Mouse (Mus musculus) forebrain, embryonic 12.5 days (tissue): ENCODE measurements at regions not wholly inside any gene's neighbourhood (a gene's known extent, or its start where the extent isn't known, plus 50 kb on each side); places are given as distances from the start of the nearest gene placed in this dataset.
A peak's percentile ranks its signal among the peaks of the same experiment; 100 is the strongest.

Experiments used
- ATAC-seq: fragments of 200-750 bp; cut with Nextera tagmentation; 2 replicates; pipeline ENCODE4 v1.8.0; 2017; ENCODE audit warnings: moderate TSS enrichment; ENCODE audit not compliant: low FRiP score
- H3K27ac ChIP-seq: fragments of 300-500 bp; sonication (generic); 2 replicates; pipeline ENCODE4 v1.5.1; 2016; ENCODE audit warnings: mild to moderate bottlenecking
- H3K27me3 ChIP-seq: fragments of 300-500 bp; sonication (generic); 2 replicates; pipeline ENCODE4 v1.6.1; 2016; ENCODE audit warnings: mild to moderate bottlenecking
- H3K36me3 ChIP-seq: fragments of 300-500 bp; sonication (generic); replicated peaks from 2 replicates; pipeline ENCODE4 v1.6.1; 2016; ENCODE audit warnings: mild to moderate bottlenecking
- H3K4me1 ChIP-seq: fragments of 300-500 bp; sonication (generic); 2 replicates; pipeline ENCODE4 v1.6.1; 2016
- H3K4me2 ChIP-seq: fragments of 300-500 bp; sonication (generic); 2 replicates; pipeline ENCODE4 v1.6.1; 2016; ENCODE audit warnings: mild to moderate bottlenecking, moderate library complexity
- H3K4me3 ChIP-seq: fragments of 300-500 bp; sonication (generic); replicated peaks from 2 replicates; pipeline ENCODE4 v1.5.1; 2016; ENCODE audit warnings: mild to moderate bottlenecking
- H3K9ac ChIP-seq: fragments of 300-500 bp; sonication (generic); 2 replicates; pipeline ENCODE4 v1.6.1; 2016; ENCODE audit warnings: mild to moderate bottlenecking
- H3K9me3 ChIP-seq: fragments of 300-500 bp; sonication (generic); 2 replicates; pipeline ENCODE4 v1.6.1; 2016
- WGBS: fragments of 180-500 bp; shearing (Covaris S2); methylation state at CpG from one replicate; pipeline ENCODE4 v1.1.7; 2016; 5-methylcytosine and 5-hydroxymethylcytosine counted together

DNA sequence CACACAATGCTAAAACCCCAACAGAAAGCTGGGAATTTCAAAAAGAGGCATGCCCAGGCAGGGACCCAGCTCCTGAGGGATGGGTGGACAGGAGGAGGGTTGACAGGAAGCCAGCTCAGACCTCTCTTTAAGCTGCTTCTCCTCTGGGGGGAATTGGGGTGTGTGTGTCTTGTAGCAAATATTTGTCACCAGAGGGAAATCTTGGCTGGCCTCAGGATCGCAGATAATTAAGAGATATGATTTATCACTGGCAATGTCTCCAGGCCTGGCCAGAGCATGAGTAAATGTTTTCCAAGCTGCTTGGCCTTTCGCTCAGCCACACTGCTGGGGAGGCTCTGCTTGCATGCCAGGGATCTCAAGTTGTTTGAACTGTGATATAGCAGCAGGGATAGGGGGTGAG, 189.6 kb upstream of the Klf4 start:
- Histone ChIP-seq H3K4me2 (no peak overlapping the region), H3K4me1 (peaks cover 3% of the 10 kb centered on the region; the same call in 1 of the 2 replicates), H3K27ac (no peak overlapping the region), H3K9ac (no peak overlapping the region), H3K36me3 (no peaks in the 10 kb centered on the region), H3K9me3 (no peaks in the 10 kb centered on the region), H3K27me3 (no peaks in the 10 kb centered on the region), H3K4me3 (no peak overlapping the region)
- ATAC-seq = no peak
- 81% methylated on average over 2 of the region's 2 CpGs for WGBS

DNA sequence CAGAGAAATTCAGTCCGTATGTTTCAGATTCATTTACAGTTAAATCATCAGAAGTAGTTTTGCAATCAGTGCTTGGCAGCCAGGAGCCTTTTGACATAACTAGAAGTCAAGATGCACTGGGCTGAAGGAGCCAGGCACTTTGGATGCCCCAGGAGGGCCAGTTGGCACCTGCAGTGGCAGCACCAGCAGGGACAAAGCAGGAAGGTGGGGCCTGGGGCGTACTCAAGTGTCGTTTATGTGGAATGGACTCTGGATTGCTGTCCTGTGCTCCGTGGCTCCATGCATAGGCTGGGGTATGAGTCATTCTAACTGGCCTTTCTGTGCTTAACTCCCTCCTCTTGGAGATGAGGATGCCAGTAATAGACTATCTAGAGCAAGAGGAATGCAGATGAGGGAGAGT, 186.2 kb upstream of the Klf4 start:
- Histone ChIP-seq H3K9ac (no peak overlapping the region), H3K36me3 (no peaks in the 10 kb centered on the region), H3K4me3 (no peak overlapping the region), H3K4me2 (no peak overlapping the region), H3K27me3 (no peaks in the 10 kb centered on the region), H3K27ac (no peak overlapping the region), H3K9me3 (no peaks in the 10 kb centered on the region), H3K4me1 (peaks cover 3% of the 10 kb centered on the region; the same call in 1 of the 2 replicates)
- WGBS = 85% methylated on average over 4 of the region's 4 CpGs
- ATAC-seq = no peak

DNA sequence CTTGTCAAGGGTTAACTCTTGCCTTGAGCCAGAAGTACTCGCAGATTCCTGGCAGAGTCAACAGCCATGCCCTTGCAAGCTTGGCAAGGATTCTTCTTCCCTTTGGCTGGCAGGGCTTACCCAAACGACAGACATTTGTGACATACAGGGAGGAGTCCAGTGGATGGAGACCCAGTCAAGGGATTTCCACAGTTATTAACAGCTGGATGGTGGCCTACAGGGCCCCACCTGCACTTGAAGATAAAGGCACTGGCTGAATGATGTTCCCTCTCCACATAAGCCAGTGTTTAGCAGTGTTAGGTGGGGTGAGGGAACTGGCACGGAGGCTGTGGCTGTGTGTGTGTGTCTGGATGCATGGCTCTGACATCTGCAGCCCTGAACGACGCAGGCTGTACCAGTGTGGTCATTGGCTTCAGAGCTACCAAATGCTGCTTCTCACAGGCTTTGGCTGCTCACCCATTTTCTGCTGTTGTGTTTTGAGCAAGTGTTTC, 183.9 kb upstream of the Klf4 start:
- no peaks in the 10 kb centered on the region for H3K36me3 ChIP-seq
- H3K9ac ChIP-seq = no peak overlapping the region
- no peaks in the 10 kb centered on the region for H3K9me3 ChIP-seq
- H3K4me1 ChIP-seq = peaks cover 5% of the 10 kb centered on the region; the same call in 1 of the 2 replicates
- WGBS = 87% methylated on average over 5 of the region's 5 CpGs
- H3K4me2 ChIP-seq = no peak overlapping the region
- H3K27me3 ChIP-seq = no peaks in the 10 kb centered on the region
- H3K4me3 ChIP-seq = no peak overlapping the region
- H3K27ac ChIP-seq = no peak overlapping the region
- ATAC-seq = no peak

DNA sequence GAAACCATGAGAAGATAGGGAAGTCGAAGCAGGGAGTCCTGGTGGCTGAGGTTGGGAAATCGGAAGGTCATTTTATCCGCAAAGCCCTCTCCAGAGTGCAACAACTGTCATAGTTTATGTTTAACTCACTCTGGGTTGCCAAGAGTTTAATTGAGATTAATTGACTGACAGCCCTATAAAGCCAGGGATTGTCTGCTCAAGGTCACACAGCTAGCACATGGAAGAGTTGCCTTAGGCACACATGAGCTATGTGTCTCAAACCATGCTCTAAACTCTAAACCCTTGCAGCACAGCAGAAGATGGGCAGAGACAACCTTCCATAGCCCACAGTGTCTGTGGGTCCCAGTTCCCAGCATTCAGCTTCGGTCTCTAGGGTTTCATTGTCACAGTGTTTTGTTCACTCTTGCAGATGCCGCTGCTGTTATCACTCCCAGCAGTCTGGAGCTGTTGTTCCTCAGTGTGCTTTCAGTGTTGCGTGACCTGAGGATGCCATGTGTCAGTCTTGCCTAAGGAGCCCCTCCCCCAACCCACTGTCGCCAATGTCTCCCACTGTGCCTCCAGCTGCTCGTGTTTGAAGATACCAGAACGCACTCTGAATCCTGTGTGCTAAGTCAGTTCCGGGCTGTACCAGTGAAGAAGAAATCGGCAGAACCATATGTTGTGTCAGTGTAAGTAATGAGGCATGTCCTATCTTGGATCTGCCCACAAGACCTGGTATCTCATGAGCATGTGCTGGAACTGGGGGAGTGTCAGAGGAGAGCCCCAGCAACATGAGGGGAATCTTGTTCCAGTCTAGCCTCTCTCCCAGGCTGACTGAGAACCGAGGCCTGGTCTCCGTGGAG, 179.5 kb upstream of the Klf4 start:
- WGBS = 72% methylated on average over 13 of the region's 13 CpGs
- H3K9me3 ChIP-seq = no peaks in the 10 kb centered on the region
- H3K4me2 ChIP-seq = no peak overlapping the region
- no peaks in the 10 kb centered on the region for H3K27me3 ChIP-seq
- peak; percentile 39; the same call in 1 of the 2 replicates for ATAC-seq
- H3K4me3 ChIP-seq = no peak overlapping the region
- no peaks in the 10 kb centered on the region for H3K36me3 ChIP-seq
- no peak overlapping the region for H3K9ac ChIP-seq
- H3K27ac ChIP-seq = no peak overlapping the region
- H3K4me1 ChIP-seq = peaks cover 5% of the 10 kb centered on the region; the same call in 1 of the 2 replicates

DNA sequence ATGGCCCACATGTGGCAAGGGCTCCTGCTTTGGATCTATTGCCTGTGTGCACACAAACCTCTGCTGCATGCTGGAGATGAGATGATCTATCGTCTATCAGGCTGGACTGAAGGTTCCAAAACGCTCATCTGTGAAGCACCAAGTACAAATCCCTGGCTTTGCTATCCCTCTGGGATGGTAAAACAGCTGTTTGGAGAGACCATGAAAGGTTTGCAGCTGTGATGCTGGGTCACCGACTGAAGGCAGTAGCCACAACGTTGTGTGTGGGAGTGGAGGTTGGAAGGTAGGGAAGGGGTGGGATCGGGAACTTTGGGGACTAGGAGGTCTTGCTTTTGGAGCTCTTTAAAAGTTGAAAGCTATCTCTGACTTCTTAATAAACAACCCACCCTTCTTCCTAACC, 178.2 kb upstream of the Klf4 start:
- Histone ChIP-seq H3K4me3 (no peak overlapping the region), H3K9me3 (no peaks in the 10 kb centered on the region), H3K9ac (no peak overlapping the region), H3K4me1 (peaks cover 5% of the 10 kb centered on the region; the same call in 1 of the 2 replicates), H3K36me3 (no peaks in the 10 kb centered on the region), H3K4me2 (no peak overlapping the region), H3K27me3 (no peaks in the 10 kb centered on the region), H3K27ac (no peak overlapping the region)
- ATAC-seq = no peak
- 91% methylated on average over 5 of the region's 5 CpGs for WGBS

DNA sequence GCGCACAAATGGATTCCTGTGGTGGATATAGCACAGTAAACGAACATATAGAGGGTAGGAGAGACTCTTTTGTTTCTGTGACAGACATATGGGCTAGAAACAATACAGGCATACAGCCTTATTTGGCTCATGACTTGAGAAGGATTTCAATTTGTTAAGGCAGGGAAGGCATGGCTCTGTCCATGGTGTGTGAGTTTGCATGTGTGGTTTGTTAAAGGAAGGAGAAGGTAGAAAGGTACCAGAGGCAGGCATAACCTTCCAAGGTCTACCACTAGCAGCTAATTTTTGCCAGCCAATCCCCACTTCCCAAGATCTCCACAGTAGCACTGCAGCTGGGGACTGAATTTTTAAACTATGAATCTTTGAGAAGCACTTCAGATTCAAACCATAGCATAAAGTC, 176.5 kb upstream of the Klf4 start:
- 71% methylated on average over 2 of the region's 2 CpGs for WGBS

DNA sequence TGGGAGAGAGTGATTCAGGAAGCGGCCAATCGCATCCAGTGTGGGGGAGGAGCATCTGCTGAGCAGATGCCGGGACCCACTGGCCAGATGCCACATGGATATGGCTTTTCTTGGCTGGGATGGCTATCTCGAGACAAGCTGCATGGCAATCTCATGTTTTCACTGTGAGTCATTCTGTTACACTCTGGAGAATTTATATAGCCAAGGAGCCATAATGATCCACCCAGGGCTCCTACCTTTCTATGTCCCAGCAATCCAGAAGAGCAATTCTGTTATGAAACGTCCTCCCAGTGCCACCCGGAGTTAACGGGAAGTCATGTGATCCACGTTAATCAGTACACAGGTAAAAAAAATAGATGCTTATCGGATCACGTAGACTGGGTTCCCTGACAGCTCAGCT, 175.7 kb upstream of the Klf4 start:
- 89% methylated on average over 10 of the region's 10 CpGs for WGBS
- Histone ChIP-seq H3K27ac (no peak overlapping the region), H3K36me3 (no peaks in the 10 kb centered on the region), H3K27me3 (no peaks in the 10 kb centered on the region), H3K9ac (no peak overlapping the region), H3K4me1 (peaks cover 5% of the 10 kb centered on the region; the same call in 1 of the 2 replicates), H3K9me3 (no peaks in the 10 kb centered on the region), H3K4me3 (no peak overlapping the region), H3K4me2 (no peak overlapping the region)
- no peak for ATAC-seq

More for the DNA sequence above, 176.5 kb upstream of the Klf4 start:
- no peak for ATAC-seq
- no peak overlapping the region for H3K9ac ChIP-seq
- no peak overlapping the region for H3K4me2 ChIP-seq
- no peak overlapping the region for H3K4me3 ChIP-seq
- no peaks in the 10 kb centered on the region for H3K36me3 ChIP-seq
- H3K4me1 ChIP-seq = peaks cover 5% of the 10 kb centered on the region; the same call in 1 of the 2 replicates
- H3K27me3 ChIP-seq = no peaks in the 10 kb centered on the region
- no peaks in the 10 kb centered on the region for H3K9me3 ChIP-seq
- no peak overlapping the region for H3K27ac ChIP-seq

DNA sequence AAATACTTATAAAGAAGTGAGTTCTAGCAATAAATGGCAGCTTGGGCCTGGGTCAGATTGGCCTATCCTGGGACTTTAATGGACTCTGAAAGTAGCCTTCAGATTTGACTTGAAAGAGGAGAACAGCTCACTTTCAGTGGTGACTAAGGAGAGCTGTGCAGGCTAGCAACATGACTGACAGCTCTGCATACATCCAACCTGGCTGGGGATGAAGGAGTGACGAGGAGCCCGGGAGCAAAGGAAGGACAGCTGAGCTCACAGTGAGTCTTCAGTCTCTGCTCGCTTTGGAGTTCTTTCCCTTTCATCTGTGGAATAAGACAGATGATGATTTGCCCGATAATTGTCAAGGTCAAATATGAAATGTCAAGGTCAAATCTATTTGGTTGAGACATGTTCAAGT, 172.7 kb upstream of the Klf4 start:
- no peak overlapping the region for H3K27ac ChIP-seq
- ATAC-seq = no peak
- no peaks in the 10 kb centered on the region for H3K4me1 ChIP-seq
- no peak overlapping the region for H3K9ac ChIP-seq
- H3K36me3 ChIP-seq = no peaks in the 10 kb centered on the region
- 87% methylated on average over 4 of the region's 4 CpGs for WGBS
- no peaks in the 10 kb centered on the region for H3K9me3 ChIP-seq
- no peak overlapping the region for H3K4me3 ChIP-seq
- H3K4me2 ChIP-seq = no peak overlapping the region
- H3K27me3 ChIP-seq = no peaks in the 10 kb centered on the region

DNA sequence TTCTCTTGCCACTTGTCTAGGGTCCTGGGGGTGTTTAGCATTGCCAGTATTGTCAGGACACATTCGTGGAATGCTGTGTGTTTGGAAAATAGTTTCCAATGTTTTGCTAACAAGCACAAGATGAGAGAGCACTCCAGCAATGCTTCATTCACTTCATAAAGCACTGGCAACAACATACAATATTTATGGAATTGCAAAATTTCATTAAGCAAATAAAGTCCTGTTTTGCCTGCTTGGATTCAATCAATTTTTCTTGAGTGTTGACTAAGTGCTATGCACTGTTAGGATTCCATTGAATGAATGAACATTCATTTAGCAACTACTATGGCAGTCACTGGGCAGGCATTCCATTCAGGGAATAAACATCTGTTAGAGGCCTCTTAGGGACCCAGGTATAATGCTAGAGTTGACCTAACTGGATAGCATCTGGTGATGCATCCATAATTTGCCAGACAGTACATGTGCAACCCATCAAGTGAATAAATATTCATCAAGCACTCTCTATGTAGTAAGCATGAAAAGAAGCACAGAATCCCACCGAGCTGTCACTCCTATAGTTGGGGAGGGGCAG, 171.2 kb upstream of the Klf4 start:
- H3K9ac ChIP-seq = no peak overlapping the region
- no peaks in the 10 kb centered on the region for H3K36me3 ChIP-seq
- H3K27ac ChIP-seq = no peak overlapping the region
- no peak overlapping the region for H3K4me2 ChIP-seq
- no peak for ATAC-seq
- no peak overlapping the region for H3K4me3 ChIP-seq
- no peaks in the 10 kb centered on the region for H3K9me3 ChIP-seq
- no peaks in the 10 kb centered on the region for H3K27me3 ChIP-seq
- no peaks in the 10 kb centered on the region for H3K4me1 ChIP-seq
- WGBS = 81% methylated on average over 2 of the region's 2 CpGs

DNA sequence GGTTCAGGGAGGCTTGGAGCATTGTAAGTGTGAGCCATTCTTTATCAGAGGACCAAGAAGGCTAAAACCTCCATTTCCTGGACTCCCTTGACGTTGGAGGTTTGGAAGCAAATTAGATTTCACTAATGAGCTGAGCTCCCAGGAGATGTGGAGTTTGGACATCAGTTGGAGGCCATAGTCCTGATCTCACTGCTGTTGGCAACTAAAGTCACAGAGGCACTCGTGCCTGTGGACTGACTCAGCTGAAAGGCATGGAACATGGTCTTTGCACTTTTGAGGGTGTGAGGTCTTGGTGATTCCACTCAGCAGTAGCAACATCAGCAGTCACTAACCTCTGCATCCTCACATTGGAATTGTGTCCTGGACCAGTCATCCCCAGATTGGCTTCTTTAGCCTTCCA, 169.1 kb upstream of the Klf4 start:
- Histone ChIP-seq H3K4me3 (no peak overlapping the region), H3K9me3 (no peaks in the 10 kb centered on the region), H3K27me3 (no peaks in the 10 kb centered on the region), H3K4me1 (peaks cover 4% of the 10 kb centered on the region; the same call in 1 of the 2 replicates), H3K36me3 (no peaks in the 10 kb centered on the region), H3K9ac (no peak overlapping the region), H3K27ac (no peak overlapping the region), H3K4me2 (no peak overlapping the region)
- WGBS = 65% methylated on average over 2 of the region's 2 CpGs
- no peak for ATAC-seq

DNA sequence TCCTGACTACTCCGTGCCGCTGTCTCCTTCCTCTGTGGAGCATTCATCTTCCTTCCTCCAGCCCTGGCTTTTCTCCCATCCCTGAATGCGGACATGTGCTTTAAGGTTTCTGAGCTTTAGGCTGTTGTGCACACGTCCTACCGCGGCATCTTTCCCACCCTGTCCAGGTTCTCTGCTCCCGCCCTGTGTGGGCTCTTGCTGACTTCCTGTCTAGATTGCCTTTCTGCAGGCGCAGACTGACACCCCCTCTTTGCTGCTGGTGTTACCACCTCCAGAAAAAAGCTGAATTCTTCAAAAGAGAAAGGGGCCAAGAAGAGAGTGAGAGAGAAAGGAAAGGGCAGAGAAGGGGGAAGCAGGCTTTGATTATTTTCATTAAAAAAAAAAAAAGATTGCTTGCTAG, 167.7 kb upstream of the Klf4 start:
- 76% methylated on average over 8 of the region's 8 CpGs for WGBS
- H3K27ac ChIP-seq = no peak overlapping the region
- H3K4me2 ChIP-seq = no peak overlapping the region
- no peaks in the 10 kb centered on the region for H3K27me3 ChIP-seq
- H3K4me1 ChIP-seq = peaks cover 4% of the 10 kb centered on the region; the same call in 1 of the 2 replicates
- H3K36me3 ChIP-seq = no peaks in the 10 kb centered on the region
- H3K9me3 ChIP-seq = no peaks in the 10 kb centered on the region
- H3K9ac ChIP-seq = no peak overlapping the region
- ATAC-seq = no peak
- no peak overlapping the region for H3K4me3 ChIP-seq

DNA sequence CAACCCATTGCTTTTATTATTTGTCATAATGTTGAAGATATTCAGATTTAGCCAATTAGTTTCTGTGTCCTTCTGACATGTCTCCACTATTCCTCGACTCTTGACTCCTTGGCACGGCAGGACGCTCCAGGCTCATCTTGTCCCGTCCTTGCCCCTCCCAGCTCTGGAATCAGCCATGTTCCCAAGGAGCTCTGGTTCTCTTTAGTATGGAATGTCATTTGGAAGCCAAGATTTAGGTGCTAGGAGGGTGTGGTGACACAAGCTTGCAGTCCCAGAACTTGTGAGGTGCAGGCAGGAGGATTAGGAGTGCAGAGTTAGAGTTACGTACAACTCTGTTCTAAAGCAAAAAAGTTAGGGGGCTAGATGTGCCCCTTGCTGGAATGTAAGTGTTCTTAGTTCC, 166.9 kb upstream of the Klf4 start:
- Histone ChIP-seq H3K9me3 (no peaks in the 10 kb centered on the region), H3K27me3 (no peaks in the 10 kb centered on the region), H3K4me3 (no peak overlapping the region), H3K36me3 (no peaks in the 10 kb centered on the region), H3K9ac (no peak overlapping the region), H3K4me1 (peaks cover 4% of the 10 kb centered on the region; the same call in 1 of the 2 replicates), H3K4me2 (no peak overlapping the region), H3K27ac (no peak overlapping the region)
- 86% methylated on average over 5 of the region's 5 CpGs for WGBS
- ATAC-seq = no peak

DNA sequence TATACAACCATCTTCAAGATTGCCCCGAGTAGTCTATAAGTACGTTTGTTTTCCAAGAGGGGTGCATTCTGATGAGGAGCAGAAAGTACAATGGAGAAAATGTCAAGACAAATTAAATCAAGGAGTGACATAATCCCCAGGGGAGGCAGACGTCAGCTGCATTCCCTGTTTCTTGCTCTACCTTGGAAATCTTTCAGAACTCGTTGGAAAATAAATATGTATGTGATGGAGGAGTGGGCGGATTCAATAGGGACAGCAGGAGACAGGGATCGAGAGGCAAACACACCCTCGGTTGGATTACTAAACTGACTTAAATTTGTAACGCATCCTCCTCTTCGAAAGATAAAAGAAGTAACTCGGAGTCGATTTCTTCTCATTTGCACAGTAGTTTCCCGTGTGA, 164.8 kb upstream of the Klf4 start:
- Histone ChIP-seq H3K4me2 (no peak overlapping the region), H3K36me3 (no peaks in the 10 kb centered on the region), H3K27ac (no peak overlapping the region), H3K9me3 (no peaks in the 10 kb centered on the region), H3K4me1 (peaks cover 4% of the 10 kb centered on the region; the same call in 1 of the 2 replicates), H3K4me3 (no peak overlapping the region), H3K27me3 (no peaks in the 10 kb centered on the region), H3K9ac (no peak overlapping the region)
- 66% methylated on average over 12 of the region's 12 CpGs for WGBS
- ATAC-seq = no peak
